Mouse (Mus musculus): ENCODE results near the gene Slc43a2.

Slc43a2 gene

GRCm38 (mm10) chr11:75531469-75532242 lies at the start of gene Slc43a2:
Gene Slc43a2, plus strand, starts transcription at chr11:75531694.
- DNase-seq (ENCODE audit: low spot score): peak; percentile 89

- no peak for DNase-seq (ENCODE audit: low spot score)
Measured at GRCm38 (mm10) chr11:75486192-75486591, 45.3 kb upstream of the Slc43a2 start.

GRCm38 (mm10) chr11:75486601-75487285 lies 44.8 kb upstream of the Slc43a2 start, which contains the start of gene Prpf8:
Gene Prpf8, plus strand, starts transcription at chr11:75486816.
- peak; percentile 97 for DNase-seq (ENCODE audit: low spot score)

GRCm38 (mm10) chr11:75487496-75487895 lies 44.0 kb upstream of the Slc43a2 start:
- DNase-seq (ENCODE audit: low spot score): no peak

GRCm38 (mm10) chr11:75494296-75495049 lies 37.0 kb upstream of the Slc43a2 start:
- no peak for DNase-seq (ENCODE audit: low spot score)

- DNase-seq (ENCODE audit: low spot score): no peak
Measured at GRCm38 (mm10) chr11:75498126-75498525, 33.4 kb upstream of the Slc43a2 start.

GRCm38 (mm10) chr11:75508162-75508561 lies 23.3 kb upstream of the Slc43a2 start:
- DNase-seq (ENCODE audit: low spot score): no peak

- no peak for DNase-seq (ENCODE audit: low spot score)
Measured at GRCm38 (mm10) chr11:75508904-75509303, 22.6 kb upstream of the Slc43a2 start.

GRCm38 (mm10) chr11:75509741-75510626 lies 21.5 kb upstream of the Slc43a2 start, which contains the start of gene Rilp:
Gene Rilp, plus strand, starts transcription at chr11:75510094.
- DNase-seq (ENCODE audit: low spot score): no peak

GRCm38 (mm10) chr11:75510627-75510993 lies 20.9 kb upstream of the Slc43a2 start:
- DNase-seq (ENCODE audit: low spot score): peak; percentile 90

- DNase-seq (ENCODE audit: low spot score): no peak
Measured at GRCm38 (mm10) chr11:75511213-75511612, 20.3 kb upstream of the Slc43a2 start.

- DNase-seq (ENCODE audit: low spot score): no peak
Measured at GRCm38 (mm10) chr11:75512301-75513018, 19.0 kb upstream of the Slc43a2 start.

GRCm38 (mm10) chr11:75513336-75513735 lies 18.2 kb upstream of the Slc43a2 start, which contains the start of gene Scarf1:
Gene Scarf1, plus strand, starts transcription at chr11:75513540.
- no peak for DNase-seq (ENCODE audit: low spot score)

- no peak for DNase-seq (ENCODE audit: low spot score)
Measured at GRCm38 (mm10) chr11:75515186-75515585, 16.3 kb upstream of the Slc43a2 start.

GRCm38 (mm10) chr11:75519834-75520633 lies 11.5 kb upstream of the Slc43a2 start:
- DNase-seq (ENCODE audit: low spot score): no peak

GRCm38 (mm10) chr11:75521609-75522008 lies 9.9 kb upstream of the Slc43a2 start:
- no peak for DNase-seq (ENCODE audit: low spot score)

GRCm38 (mm10) chr11:75522793-75523192 lies 8.7 kb upstream of the Slc43a2 start:
- DNase-seq (ENCODE audit: low spot score): no peak

GRCm38 (mm10) chr11:75525531-75526125 lies 5.9 kb upstream of the Slc43a2 start:
- DNase-seq (ENCODE audit: low spot score): no peak

GRCm38 (mm10) chr11:75526943-75527342 lies 4.6 kb upstream of the Slc43a2 start:
- no peak for DNase-seq (ENCODE audit: low spot score)

- DNase-seq (ENCODE audit: low spot score): no peak
Measured at GRCm38 (mm10) chr11:75529771-75530170, 1.7 kb upstream of the Slc43a2 start.

All from T-cell, adult 2 months (primary cell).